Mouse (Mus musculus) embryonic facial prominence, embryonic 11.5 days (tissue): ENCODE measurements around the gene Clip4. TPM values are rescaled to one million over a fixed set of nuclear protein-coding genes. Genes with fewer than 3 reads are reported as not detected.

Experiments
- ATAC-seq: fragments of 200-750 bp; cut with Nextera tagmentation; replicated peaks from 2 replicates; pipeline ENCODE4 v1.8.0; 2017; ENCODE audit warnings: low read depth; ENCODE audit not compliant: insufficient number of reproducible peaks, low FRiP score, low TSS enrichment
- DNase-seq: peaks from one replicate; pipeline ENCODE4 v3.0.0-alpha.2; 2015; ENCODE audit warnings: low spot score
- H3K27ac ChIP-seq: fragments of 300-500 bp; sonication (generic); replicated peaks from 2 replicates; pipeline ENCODE4 v1.5.1; 2014; ENCODE audit warnings: mild to moderate bottlenecking, low read depth, low read length, control low read depth
- H3K27me3 ChIP-seq: fragments of 300-500 bp; sonication (generic); 2 replicates; pipeline ENCODE4 v1.6.1; 2014; ENCODE audit warnings: mild to moderate bottlenecking, low read length, moderate library complexity, mixed read lengths; ENCODE audit not compliant: control insufficient read depth, insufficient read depth
- H3K36me3 ChIP-seq: fragments of 300-500 bp; sonication (generic); replicated peaks from 2 replicates; pipeline ENCODE4 v1.6.1; 2014; ENCODE audit warnings: low read depth, mild to moderate bottlenecking, low read length, moderate library complexity, mixed read lengths; ENCODE audit not compliant: control insufficient read depth, insufficient read depth
- H3K4me1 ChIP-seq: fragments of 300-500 bp; sonication (generic); 2 replicates; pipeline ENCODE4 v1.6.1; 2014; ENCODE audit warnings: low read length, mixed read lengths; ENCODE audit not compliant: control insufficient read depth, insufficient read depth
- H3K4me2 ChIP-seq: fragments of 300-500 bp; sonication (generic); 2 replicates; pipeline ENCODE4 v1.6.1; 2014; ENCODE audit warnings: low read depth, mild to moderate bottlenecking, control low read depth, low read length, moderate library complexity
- H3K4me3 ChIP-seq: fragments of 300-500 bp; sonication (generic); 2 replicates; pipeline ENCODE4 v1.5.1; 2014; ENCODE audit warnings: low read depth, low read length, control low read depth
- H3K9ac ChIP-seq: fragments of 300-500 bp; sonication (generic); replicated peaks from 2 replicates; pipeline ENCODE4 v1.6.1; 2014; ENCODE audit warnings: mild to moderate bottlenecking, control low read depth, low read length
- H3K9me3 ChIP-seq: fragments of 300-500 bp; sonication (generic); replicated peaks from 2 replicates; pipeline ENCODE4 v1.6.1; 2016; ENCODE audit warnings: mild to moderate bottlenecking, low read length, inconsistent platforms, mixed read lengths; ENCODE audit not compliant: control insufficient read depth
- WGBS: fragments of 180-500 bp; shearing (Covaris S2); extraction: QIAGEN DNeasy Blood & Tissue Kit; methylation state at CpG from one replicate; pipeline ENCODE4 v1.1.7; 2014; 5-methylcytosine and 5-hydroxymethylcytosine counted together
- polyA plus RNA-seq: library from polyadenylated mRNA; unstranded; fragments of >200 nt; fragmentation: Nextera tagmentation; extraction: Ambion mirVana; gene quantifications from 2 replicates; pipeline ENCODE4 v1.2.1, GENCODE M21; 2014

The Clip4 gene
- polyA plus RNA-seq, 1 experiment from 2014 or later: 5.0 TPM

GRCm38 (mm10) chr17:71791622-71792021, 23.3 kb downstream of the Clip4 start:
- Histone ChIP-seq H3K9ac (no peak overlapping the region), H3K4me1 (no peaks in the 10 kb centered on the region), H3K4me3 (no peak overlapping the region), H3K27me3 (no peaks in the 10 kb centered on the region), H3K9me3 (no peaks in the 10 kb centered on the region), H3K4me2 (no peak overlapping the region), H3K36me3 (no peaks in the 10 kb centered on the region), H3K27ac (no peak overlapping the region)
- WGBS: 88% methylated on average over 4 of the region's 4 CpGs
- no peak for DNase-seq
- ATAC-seq: no peak

- Histone ChIP-seq H3K4me2 (no peak overlapping the region), H3K27me3 (no peaks in the 10 kb centered on the region), H3K4me1 (no peaks in the 10 kb centered on the region), H3K9me3 (no peaks in the 10 kb centered on the region), H3K36me3 (no peaks in the 10 kb centered on the region), H3K27ac (no peak overlapping the region), H3K9ac (no peak overlapping the region), H3K4me3 (no peak overlapping the region)
- no peak for DNase-seq
- 86% methylated on average over 15 of the region's 15 CpGs for WGBS
- no peak for ATAC-seq
These were observed 27.4 kb downstream of the Clip4 start for GRCm38 (mm10) chr17:71795521-71796205.

- H3K4me3 ChIP-seq: no peak overlapping the region
- H3K4me1 ChIP-seq: no peaks in the 10 kb centered on the region
- no peak overlapping the region for H3K4me2 ChIP-seq
- WGBS: 81% methylated on average over 6 of the region's 6 CpGs
- no peaks in the 10 kb centered on the region for H3K36me3 ChIP-seq
- H3K27ac ChIP-seq: no peak overlapping the region
- no peaks in the 10 kb centered on the region for H3K27me3 ChIP-seq
- no peak overlapping the region for H3K9ac ChIP-seq
- no peaks in the 10 kb centered on the region for H3K9me3 ChIP-seq
- DNase-seq (no peak), ATAC-seq (no peak)
These were observed 35.2 kb downstream of the Clip4 start for GRCm38 (mm10) chr17:71803456-71803855.

- H3K27me3 ChIP-seq: no peaks in the 10 kb centered on the region
- H3K4me3 ChIP-seq: no peak overlapping the region
- 88% methylated on average over 4 of the region's 4 CpGs for WGBS
- H3K27ac ChIP-seq: no peak overlapping the region
- no peak overlapping the region for H3K4me2 ChIP-seq
- H3K4me1 ChIP-seq: no peaks in the 10 kb centered on the region
- H3K36me3 ChIP-seq: no peaks in the 10 kb centered on the region
- no peak for DNase-seq
- no peak for ATAC-seq
- no peaks in the 10 kb centered on the region for H3K9me3 ChIP-seq
- H3K9ac ChIP-seq: no peak overlapping the region
These were observed 35.6 kb downstream of the Clip4 start for GRCm38 (mm10) chr17:71803876-71804275.

- ATAC-seq (no peak), DNase-seq (no peak)
- Histone ChIP-seq H3K9ac (no peak overlapping the region), H3K27me3 (no peaks in the 10 kb centered on the region), H3K36me3 (no peaks in the 10 kb centered on the region), H3K4me1 (no peaks in the 10 kb centered on the region), H3K9me3 (no peaks in the 10 kb centered on the region), H3K27ac (no peak overlapping the region), H3K4me2 (no peak overlapping the region), H3K4me3 (no peak overlapping the region)
- 65% methylated on average over 8 of the region's 8 CpGs for WGBS
These were observed 42.8 kb downstream of the Clip4 start for GRCm38 (mm10) chr17:71811070-71811469.

GRCm38 (mm10) chr17:71816136-71816864, 48.0 kb downstream of the Clip4 start:
- no peaks in the 10 kb centered on the region for H3K36me3 ChIP-seq
- H3K4me3 ChIP-seq: no peak overlapping the region
- H3K4me1 ChIP-seq: no peaks in the 10 kb centered on the region
- no peak overlapping the region for H3K27ac ChIP-seq
- H3K9me3 ChIP-seq: no peaks in the 10 kb centered on the region
- WGBS: 93% methylated on average over 8 of the region's 8 CpGs
- DNase-seq (no peak), ATAC-seq (no peak)
- no peak overlapping the region for H3K4me2 ChIP-seq
- H3K27me3 ChIP-seq: no peaks in the 10 kb centered on the region
- H3K9ac ChIP-seq: no peak overlapping the region

GRCm38 (mm10) chr17:71823622-71824306, 55.5 kb downstream of the Clip4 start:
- Histone ChIP-seq H3K27me3 (no peaks in the 10 kb centered on the region), H3K27ac (no peak overlapping the region), H3K36me3 (no peaks in the 10 kb centered on the region), H3K4me2 (no peak overlapping the region), H3K9ac (no peak overlapping the region), H3K9me3 (no peaks in the 10 kb centered on the region), H3K4me3 (no peak overlapping the region), H3K4me1 (no peaks in the 10 kb centered on the region)
- WGBS: 91% methylated on average over 8 of the region's 8 CpGs
- no peak for DNase-seq
- no peak for ATAC-seq

- DNase-seq (no peak), ATAC-seq (no peak)
- Histone ChIP-seq H3K4me3 (no peak overlapping the region), H3K4me1 (no peaks in the 10 kb centered on the region), H3K4me2 (no peak overlapping the region), H3K9ac (no peak overlapping the region), H3K27me3 (no peaks in the 10 kb centered on the region), H3K36me3 (no peaks in the 10 kb centered on the region), H3K9me3 (no peaks in the 10 kb centered on the region), H3K27ac (no peak overlapping the region)
- 83% methylated on average over 3 of the region's 3 CpGs for WGBS
These were observed 58.3 kb downstream of the Clip4 start for GRCm38 (mm10) chr17:71826603-71827002.
